Mouse (Mus musculus) myocyte (in vitro differentiated cells): ENCODE measurements at regions not wholly inside any gene's neighbourhood (a gene's known extent, or its start where the extent isn't known, plus 50 kb on each side); places are given as distances from the start of the nearest gene placed in this dataset.

Source experiments
- H3K27me3 ChIP-seq: one replicate; pipeline ENCODE4 v1.6.1; 2011; ENCODE audit not compliant: control insufficient read depth, insufficient read depth, insufficient read length
- H3K36me3 ChIP-seq: one replicate; pipeline ENCODE4 v1.6.1; 2011; ENCODE audit not compliant: control insufficient read depth, insufficient read depth
- H3K4me2 ChIP-seq: one replicate; pipeline ENCODE4 v1.6.1; 2011; ENCODE audit warnings: low read depth, control low read depth
- H3K4me3 ChIP-seq: one replicate; pipeline ENCODE4 v1.5.1; 2011; ENCODE audit warnings: mild to moderate bottlenecking, control low read depth, moderate library complexity
- H3K79me2 ChIP-seq: one replicate; pipeline ENCODE4 v1.6.1; 2011; ENCODE audit not compliant: control insufficient read depth, insufficient read depth
- H3ac ChIP-seq: one replicate; pipeline ENCODE4 v1.6.1; 2011; ENCODE audit not compliant: control insufficient read depth, insufficient read length
- CEBPB ChIP-seq: IDR thresholded peaks from 2 replicates; pipeline ENCODE4 v1.6.1; 2011; ENCODE audit warnings: mild to moderate bottlenecking, moderate library complexity; ENCODE audit not compliant: poor library complexity, insufficient read depth, severe bottlenecking
- E2F4 ChIP-seq: IDR thresholded peaks from one replicate; pipeline ENCODE4 v1.6.1; 2011; ENCODE audit warnings: mild to moderate bottlenecking, control low read depth, moderate library complexity; ENCODE audit not compliant: insufficient read depth
- MAX ChIP-seq: IDR thresholded peaks from one replicate; pipeline ENCODE4 v1.6.1; 2011; ENCODE audit warnings: low read depth, mild to moderate bottlenecking, control low read depth
- MYOD1 ChIP-seq, 3 experiments: IDR thresholded peaks; one replicate each; pipeline ENCODE4 v1.6.1; 2011; ENCODE audit warnings: control low read depth in 2 of 3, low read depth in 2 of 3, mild to moderate bottlenecking in 2 of 3, moderate library complexity in 1 of 3; ENCODE audit not compliant: insufficient read length in 2 of 3, control insufficient read depth in 1 of 3
- MYOG ChIP-seq, 3 experiments: IDR thresholded peaks; one replicate each; pipeline ENCODE4 v1.6.1; 2011; ENCODE audit warnings: control low read depth in 2 of 3, low read depth in 2 of 3, mild to moderate bottlenecking in 2 of 3; ENCODE audit not compliant: insufficient read length in 2 of 3, control insufficient read depth in 1 of 3, insufficient read depth in 1 of 3
- POLR2A ChIP-seq: IDR thresholded peaks from one replicate; pipeline ENCODE4 v1.6.1; 2011; ENCODE audit warnings: low read depth, mild to moderate bottlenecking, control low read depth, moderate library complexity; ENCODE audit not compliant: insufficient read length
- POLR2AphosphoS2 ChIP-seq: IDR thresholded peaks from one replicate; pipeline ENCODE4 v1.6.1; 2011; ENCODE audit warnings: low read depth, control low read depth; ENCODE audit not compliant: insufficient read length
- REST ChIP-seq: IDR thresholded peaks from one replicate; pipeline ENCODE4 v1.6.1; 2011; ENCODE audit warnings: mild to moderate bottlenecking, control low read depth, moderate library complexity; ENCODE audit not compliant: insufficient read depth, insufficient read length
- SRF ChIP-seq: IDR thresholded peaks from one replicate; pipeline ENCODE4 v1.6.1; 2011; ENCODE audit warnings: low read depth; ENCODE audit not compliant: control insufficient read depth, insufficient read length
- TCF12 ChIP-seq: IDR thresholded peaks from one replicate; pipeline ENCODE4 v1.6.1; 2011; ENCODE audit warnings: mild to moderate bottlenecking, control low read depth; ENCODE audit not compliant: poor library complexity, insufficient read depth, severe bottlenecking
- TCF3 ChIP-seq: IDR thresholded peaks from one replicate; pipeline ENCODE4 v1.6.1; 2011; ENCODE audit warnings: low read depth, control low read depth; ENCODE audit not compliant: insufficient read length
- USF1 ChIP-seq: IDR thresholded peaks from one replicate; pipeline ENCODE4 v1.6.1; 2011; ENCODE audit warnings: low read depth, mild to moderate bottlenecking, control low read depth, moderate library complexity

- TF ChIP-seq REST (no peak), SRF (no peak), E2F4 (no peak), POLR2AphosphoS2 (no peak), MYOG (IDR thresholded peaks at IDR 0.05; ENCODE audit: control insufficient read depth in 1 of 3, insufficient read depth in 1 of 3, insufficient read length in 2 of 3, low read depth in 2 of 3) (no peak), MAX (no peak), USF1 (no peak), TCF12 (no peak), POLR2A (no peak), TCF3 (no peak), MYOD1 (IDR thresholded peaks at IDR 0.05; ENCODE audit: control insufficient read depth in 1 of 3, insufficient read length in 2 of 3, low read depth in 2 of 3) (no peak), CEBPB (no peak)
- Histone ChIP-seq H3K4me2 (no peak overlapping the region), H3K4me3 (no peak overlapping the region), H3ac (no peak overlapping the region), H3K36me3 (no peaks in the 10 kb centered on the region), H3K79me2 (no peaks in the 10 kb centered on the region), H3K27me3 (no peaks in the 10 kb centered on the region)
Observed at GRCm38 (mm10) chr10:126239536-126239935, 273.6 kb downstream of the Lrig3 start.
